Mouse (Mus musculus): ENCODE results near the gene Actg1.

Actg1 gene

GRCm38 (mm10) chr11:120308441-120309320 is 39.7 kb downstream of the Actg1 start:
- in situ Hi-C loops (cut with MboI): no loop called here

- in situ Hi-C loops (cut with MboI): no loop called here
These were observed 40.5 kb downstream of the Actg1 start for GRCm38 (mm10) chr11:120307566-120308430.

GRCm38 (mm10) chr11:120307132-120307413 is 41.3 kb downstream of the Actg1 start:
- in situ Hi-C loops (cut with MboI): no loop called here

- in situ Hi-C loops (cut with MboI): no loop called here
These were observed 41.8 kb downstream of the Actg1 start for GRCm38 (mm10) chr11:120306366-120307131.

- in situ Hi-C loops (cut with MboI): no loop called here
These were observed 42.6 kb downstream of the Actg1 start for GRCm38 (mm10) chr11:120305535-120306365.

- in situ Hi-C loops (cut with MboI): no loop called here
These were observed 43.3 kb downstream of the Actg1 start for GRCm38 (mm10) chr11:120304886-120305534.

- in situ Hi-C loops (cut with MboI): no loop called here
These were observed 44.0 kb downstream of the Actg1 start for GRCm38 (mm10) chr11:120304350-120304694.

- in situ Hi-C loops (cut with MboI): no loop called here
These were observed 44.6 kb downstream of the Actg1 start for GRCm38 (mm10) chr11:120303559-120304349.

- in situ Hi-C loops (cut with MboI): no loop called here
These were observed 45.2 kb downstream of the Actg1 start for GRCm38 (mm10) chr11:120303119-120303518.

GRCm38 (mm10) chr11:120299484-120299883 is 48.9 kb downstream of the Actg1 start:
- in situ Hi-C loops (cut with MboI): no loop called here

- in situ Hi-C loops (cut with MboI): no loop called here
These were observed 49.8 kb downstream of the Actg1 start for GRCm38 (mm10) chr11:120298441-120299141.

GRCm38 (mm10) chr11:120297767-120298166 is 50.6 kb downstream of the Actg1 start:
- in situ Hi-C loops (cut with MboI): no loop called here

GRCm38 (mm10) chr11:120296305-120297144 is 51.8 kb downstream of the Actg1 start:
- in situ Hi-C loops (cut with MboI): no loop called here

Measured in mature B cell (primary cell).